Mouse (Mus musculus) right cerebral cortex, postnatal 14 days (tissue): Measurements from ENCODE around the gene Pde3b.
A peak's percentile ranks its signal among the peaks of the same experiment; 100 is the strongest.
"Not testable (repeated sequence)": the region's sequence is repeated elsewhere in the genome, so short reads cannot be mapped to it uniquely, and the experiment has no call there.

ENCODE experiments used
- DNase-seq: peaks from one replicate; pipeline ENCODE4 v3.0.0; 2022

The Pde3b gene

DNA sequence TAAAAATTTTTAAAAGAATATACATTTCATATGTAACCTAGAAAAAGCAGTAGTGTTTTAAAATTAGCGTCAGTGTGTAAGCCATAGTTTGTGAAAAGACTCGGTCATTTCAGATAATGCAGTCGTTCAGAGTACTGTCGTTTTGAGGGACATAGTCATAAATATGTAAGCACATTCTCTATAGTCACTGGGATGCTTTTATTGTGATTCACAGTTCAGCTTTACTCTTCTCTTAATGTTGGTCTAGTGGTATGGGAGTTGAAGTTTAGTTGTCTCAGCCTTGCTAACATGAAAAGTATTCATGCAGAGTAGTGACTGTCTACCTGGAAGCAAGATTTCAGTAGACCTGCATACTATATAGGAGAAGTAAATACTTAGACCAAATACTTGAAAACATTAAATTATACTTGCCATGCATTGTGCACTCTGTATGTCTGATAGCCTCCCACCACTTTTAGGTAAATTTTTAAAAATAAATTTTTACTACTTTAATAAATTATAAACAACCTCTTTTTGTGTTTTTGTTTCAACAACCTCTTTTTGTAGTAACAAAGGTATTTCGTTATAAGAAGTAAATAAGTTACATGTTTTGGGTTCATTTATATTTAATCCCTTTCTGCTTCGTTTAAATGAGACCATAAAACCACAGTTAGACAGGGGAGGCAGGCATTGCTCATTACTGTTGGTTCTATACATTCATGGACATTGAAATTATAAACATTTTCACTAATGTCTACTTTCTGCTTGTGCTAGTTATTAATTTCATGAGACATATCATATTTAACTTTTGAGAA is 65.3 kb downstream of the Pde3b start:
- no peak for DNase-seq

DNA sequence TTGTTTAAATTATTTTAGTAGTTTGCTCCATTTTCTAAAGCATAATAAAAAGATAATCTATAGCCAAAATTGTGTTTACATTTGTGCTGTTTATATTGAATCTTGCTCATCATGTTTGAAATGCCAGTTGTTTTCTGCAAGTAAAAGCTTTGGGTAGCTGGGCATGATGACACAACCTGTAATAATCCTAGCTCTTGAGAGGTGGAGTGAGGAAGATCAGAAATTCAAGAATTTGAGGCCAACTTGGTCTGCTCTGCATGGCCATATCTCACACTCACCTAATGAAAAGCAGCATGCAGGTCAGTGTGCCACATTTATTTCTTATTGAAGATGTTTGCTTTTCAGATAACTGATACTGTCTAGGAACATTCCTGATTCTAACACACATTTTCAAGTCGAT is 65.9 kb downstream of the Pde3b start:
- DNase-seq: no peak

GRCm38 (mm10) chr7:114481429-114481931 is 66.4 kb downstream of the Pde3b start:
- no peak for DNase-seq

GRCm38 (mm10) chr7:114492540-114492939 is 77.5 kb downstream of the Pde3b start:
- no peak for DNase-seq

GRCm38 (mm10) chr7:114494033-114494432 is 79.0 kb downstream of the Pde3b start:
- no peak for DNase-seq

DNA sequence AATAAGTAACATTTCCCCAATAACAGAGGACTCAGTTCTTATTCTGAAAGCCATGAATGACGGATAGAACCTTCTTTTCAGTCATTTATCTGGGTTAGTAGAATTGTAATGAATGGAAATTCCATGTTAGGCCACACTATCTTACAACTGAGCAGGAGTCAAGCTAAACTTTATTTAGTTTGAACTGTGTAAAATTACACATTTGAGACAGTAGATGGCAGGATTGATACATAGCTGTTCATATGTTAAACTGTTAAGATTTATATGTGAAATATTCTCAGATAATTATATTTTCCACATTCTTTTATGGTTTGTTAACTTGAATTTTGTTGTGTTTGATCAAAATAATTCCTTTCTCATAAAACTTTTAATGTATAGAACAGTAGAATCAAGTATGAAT is 84.2 kb downstream of the Pde3b start:
- DNase-seq: no peak

GRCm38 (mm10) chr7:114508879-114509278 is 93.8 kb downstream of the Pde3b start:
- DNase-seq: no peak

GRCm38 (mm10) chr7:114520122-114520521 is 105.0 kb downstream of the Pde3b start:
- DNase-seq: no peak

DNA sequence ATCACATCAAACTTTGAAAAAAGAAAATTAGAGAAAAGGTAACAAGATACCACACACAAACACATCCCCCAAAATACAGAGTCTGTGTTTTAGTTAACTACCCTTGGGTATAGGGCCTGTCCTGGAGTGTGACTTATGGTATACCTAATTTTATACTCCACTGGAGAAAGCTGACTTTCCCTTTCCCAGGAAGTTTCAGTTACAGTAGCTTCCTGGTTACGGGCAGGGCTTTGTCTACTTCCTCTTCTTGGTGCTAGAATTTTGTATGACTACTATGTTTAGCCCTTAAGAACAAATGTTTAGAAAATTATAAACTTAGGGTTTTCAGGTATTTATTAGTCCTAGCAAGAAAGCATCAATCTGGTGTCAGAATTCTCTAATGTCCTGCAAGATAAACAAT is 111.2 kb downstream of the Pde3b start:
- no peak for DNase-seq

- DNase-seq: no peak
Measured at GRCm38 (mm10) chr7:114536179-114536578, 121.1 kb downstream of the Pde3b start.

- peak; percentile 85 for DNase-seq
Measured at GRCm38 (mm10) chr7:114562531-114563241, 147.6 kb downstream of the Pde3b start, which contains the start of gene Cyp2r1. TSS of gene Cyp2r1 (minus strand) at chr7:114562972.

DNA sequence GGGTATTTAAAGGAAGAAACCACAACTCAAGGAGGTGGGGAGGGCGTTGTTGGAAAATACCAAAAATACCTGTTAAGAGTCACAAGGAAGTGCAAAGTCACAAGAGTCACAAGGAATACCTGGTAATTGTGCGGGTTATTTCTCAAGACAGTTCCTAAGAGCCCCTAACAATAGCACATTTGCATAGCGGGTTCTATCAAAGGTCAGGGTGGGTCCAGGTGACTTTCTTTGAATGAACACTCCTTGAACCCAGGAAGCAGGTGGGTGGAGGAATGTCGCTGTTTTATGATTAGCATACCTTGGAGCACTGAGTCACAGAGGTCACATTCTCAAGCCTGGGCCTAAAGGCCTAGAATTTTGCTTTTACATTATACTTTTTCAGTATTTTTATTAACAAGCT is 158.8 kb downstream of the Pde3b start:
- DNase-seq: not testable (repeated sequence)

DNA sequence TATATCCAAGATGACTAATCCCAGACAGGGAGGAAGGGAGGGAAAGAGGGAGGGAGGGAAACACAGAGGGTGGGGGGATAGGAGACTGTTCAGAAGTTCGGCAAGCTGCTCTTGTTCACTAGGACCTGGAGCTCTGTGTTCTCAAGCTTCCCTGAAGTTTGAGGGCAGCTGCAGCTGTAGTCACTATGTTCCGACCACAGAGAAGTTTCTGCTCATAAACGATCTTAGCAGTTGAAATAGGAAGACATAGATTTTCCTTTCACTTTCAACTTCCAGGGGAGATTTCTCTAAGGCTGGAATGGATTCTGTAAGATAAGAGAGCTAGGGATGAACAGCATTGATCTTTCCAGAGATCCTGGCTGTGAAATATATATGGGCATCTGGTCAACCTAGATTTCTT is 161.8 kb downstream of the Pde3b start:
- no peak for DNase-seq

DNA sequence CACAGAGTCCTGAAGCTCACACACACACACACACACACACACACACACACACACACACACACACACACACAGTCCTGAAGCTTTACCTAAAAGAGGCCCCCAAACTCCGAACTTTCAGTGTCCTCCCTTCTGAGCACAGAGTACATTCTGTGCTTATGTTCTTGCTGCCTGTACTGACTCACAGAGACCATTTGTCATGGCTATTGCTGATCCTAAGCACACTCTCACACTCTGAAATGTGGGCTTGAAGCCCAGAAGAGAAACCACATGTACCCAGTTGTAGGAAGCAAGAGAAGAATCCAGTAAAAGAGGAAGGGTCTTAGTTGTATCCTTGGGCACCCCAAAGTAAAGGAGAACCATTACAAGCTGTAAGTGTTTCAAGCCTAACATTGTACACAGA is 162.6 kb downstream of the Pde3b start:
- no peak for DNase-seq

- DNase-seq: peak; percentile 69
Measured at GRCm38 (mm10) chr7:114580426-114580825, 165.3 kb downstream of the Pde3b start.

DNA sequence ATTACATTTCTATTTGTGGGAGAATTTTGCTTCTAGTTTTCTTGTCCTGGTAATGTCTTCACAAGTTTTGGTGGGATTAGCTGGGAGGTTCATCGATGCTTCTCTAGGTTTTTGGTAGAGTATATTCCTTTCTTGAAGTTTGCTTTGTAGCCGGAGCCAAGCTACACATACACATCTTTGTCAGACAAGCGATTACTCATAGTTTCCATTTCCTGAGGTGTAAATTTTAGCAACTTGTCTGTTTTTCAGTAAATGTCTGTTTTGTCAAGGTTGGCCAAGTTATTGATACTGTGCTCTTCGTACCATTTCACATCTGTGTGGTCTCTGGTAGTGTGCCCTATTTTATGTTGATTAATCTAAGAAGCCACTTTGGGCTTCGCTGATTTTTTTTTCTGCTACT is 166.1 kb downstream of the Pde3b start:
- DNase-seq: no peak

GRCm38 (mm10) chr7:114582441-114582840 is 167.4 kb downstream of the Pde3b start:
- DNase-seq: no peak
